Mouse (Mus musculus) mesoderm, embryonic 11.5 days (tissue): Measurements from ENCODE around the gene Klk1.
A peak's percentile ranks its signal among the peaks of the same experiment; 100 is the strongest.
"Not testable (repeated sequence)": the region's sequence is repeated elsewhere in the genome, so short reads cannot be mapped to it uniquely, and the experiment has no call there.

Experiments
- DNase-seq: peaks from one replicate; pipeline ENCODE4 v3.0.0-alpha.2; 2012; ENCODE audit warnings: low read depth, low spot score

The Klk1 gene

GRCm38 (mm10) chr7:44225076-44225475 is at the start of gene Klk1:
Gene Klk1, plus strand, starts transcription at chr7:44225360.
- DNase-seq: no peak

DNA sequence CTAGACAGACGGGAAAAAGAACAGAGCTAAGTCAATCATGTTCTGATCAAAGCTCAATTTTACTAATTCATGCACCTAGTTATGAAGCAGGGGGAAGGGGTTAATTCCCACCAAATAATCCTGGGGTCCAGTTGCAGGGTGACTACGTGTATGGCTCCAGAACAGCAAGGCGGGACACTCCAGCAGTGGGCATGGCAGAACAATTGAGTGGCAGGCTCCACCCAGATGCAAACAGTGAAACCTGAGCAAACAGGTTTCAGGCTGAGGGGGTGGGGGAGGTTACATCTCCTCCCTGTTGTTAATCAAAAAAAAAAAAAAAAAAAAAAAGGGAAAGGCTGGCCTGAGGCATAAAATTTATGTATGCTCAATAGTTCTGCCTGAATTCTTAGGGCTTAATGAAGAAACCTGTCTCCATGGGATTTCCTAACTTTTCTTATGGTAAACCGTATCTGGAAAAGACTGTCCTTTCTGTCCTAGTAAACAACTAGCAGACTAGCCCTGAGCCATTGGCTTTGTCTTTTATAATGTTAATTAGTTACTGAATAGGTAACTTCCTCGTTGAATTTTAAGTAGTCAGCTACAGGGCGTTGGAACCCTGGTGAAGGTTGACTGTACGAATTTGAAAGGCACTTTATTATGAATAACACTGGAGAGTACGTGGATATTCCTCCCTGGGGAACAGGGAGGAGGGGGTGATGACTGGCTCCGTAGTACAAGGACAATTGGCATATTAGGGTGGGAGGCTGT is 45.7 kb upstream of the Klk1 start:
- no peak for DNase-seq

GRCm38 (mm10) chr7:44186516-44186915 is 38.6 kb upstream of the Klk1 start:
- not testable (repeated sequence) for DNase-seq

DNA sequence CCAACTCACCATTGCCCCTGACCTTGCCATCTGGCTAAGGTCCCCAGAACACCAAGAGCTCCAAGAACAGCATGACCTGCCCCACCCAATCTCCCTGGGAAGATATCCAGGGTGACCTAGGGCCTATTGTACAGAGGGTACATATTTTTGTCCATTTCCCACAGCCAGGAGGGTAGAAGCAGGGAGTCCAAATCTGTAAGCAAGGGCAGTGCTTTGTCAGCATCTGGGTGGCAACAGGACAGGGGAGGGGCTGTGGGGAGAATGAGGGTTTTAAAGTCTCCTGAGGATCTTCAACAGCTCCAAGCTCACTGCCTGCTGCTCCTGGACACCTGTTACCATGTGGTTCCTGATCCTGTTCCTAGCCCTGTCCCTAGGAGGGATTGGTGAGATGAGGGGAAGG is 37.2 kb upstream of the Klk1 start, which contains the start of gene Klk1b24:
Gene Klk1b24, plus strand, starts transcription at position 301 of the 400 bp plus-strand sequence.
- not testable (repeated sequence) for DNase-seq

GRCm38 (mm10) chr7:44193466-44193865 is 31.7 kb upstream of the Klk1 start:
- not testable (repeated sequence) for DNase-seq

GRCm38 (mm10) chr7:44197891-44198290 is 27.3 kb upstream of the Klk1 start, which contains the start of gene Klk1b3:
Gene Klk1b3, plus strand, starts transcription at chr7:44198191.
- DNase-seq: no peak

DNA sequence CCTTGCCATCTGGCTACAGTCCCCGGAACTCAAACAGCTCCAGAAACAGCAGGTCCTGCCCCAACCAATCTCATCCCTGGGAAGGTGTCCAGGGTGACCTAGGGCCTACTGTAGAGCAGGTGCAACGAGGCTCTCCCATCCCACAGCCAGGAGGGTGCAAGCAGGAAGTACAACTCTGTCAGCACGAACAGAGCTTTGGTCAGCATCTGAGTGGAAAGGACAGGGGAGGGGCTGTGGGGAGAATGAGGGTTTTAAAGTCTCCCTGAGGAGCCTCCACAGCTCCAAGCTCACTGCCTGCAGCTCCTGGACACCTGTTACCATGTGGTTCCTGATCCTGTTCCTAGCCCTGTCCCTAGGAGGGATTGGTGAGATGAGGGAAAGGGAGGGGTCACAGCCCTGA is 18.0 kb upstream of the Klk1 start, which contains the start of gene Klk1b4:
Gene Klk1b4, plus strand, starts transcription at position 301 of the 400 bp plus-strand sequence.
- DNase-seq: not testable (repeated sequence)

DNA sequence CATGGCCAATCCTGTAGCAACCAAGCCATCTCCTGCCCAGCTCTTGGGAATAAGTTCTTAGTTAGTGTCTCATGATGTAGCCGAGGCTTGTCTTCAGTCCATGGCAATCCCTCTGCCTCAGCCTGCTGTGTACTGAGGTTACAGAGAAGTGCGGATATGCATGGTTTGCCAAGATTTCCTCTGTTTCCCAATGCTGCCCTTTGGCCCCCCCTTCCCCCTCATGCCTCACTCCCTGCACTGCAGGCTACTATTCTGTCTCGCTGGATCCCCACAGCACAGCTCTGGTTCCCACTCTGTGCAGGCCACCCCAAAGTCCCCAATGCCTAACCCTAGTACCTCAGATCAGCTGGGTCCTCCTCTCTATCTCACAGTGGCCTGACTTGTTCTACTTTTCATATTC is 16.9 kb upstream of the Klk1 start:
- DNase-seq: no peak

GRCm38 (mm10) chr7:44215645-44216044 is 9.5 kb upstream of the Klk1 start, which contains the start of gene Klk1b5:
Gene Klk1b5, plus strand, starts transcription at chr7:44215945.
- DNase-seq: no peak

DNA sequence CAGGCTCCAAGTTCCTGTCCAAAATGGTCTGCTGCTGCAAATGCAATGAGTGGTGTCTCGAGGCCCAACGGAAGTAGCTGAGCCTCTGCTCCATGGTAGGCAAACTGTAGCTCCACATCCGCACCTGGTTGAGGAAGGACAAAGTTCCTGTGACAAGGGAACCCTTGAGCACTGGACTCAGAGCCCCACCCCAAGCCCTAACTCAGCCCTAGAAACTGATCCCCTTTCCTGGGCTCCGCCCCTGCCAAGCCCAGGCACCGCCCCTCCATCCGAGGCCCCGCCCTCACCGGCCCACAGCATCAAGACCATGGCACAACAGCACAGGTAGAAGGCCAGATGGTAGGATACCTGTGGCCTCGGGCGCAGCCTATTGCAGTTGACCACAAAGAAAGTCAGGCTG is 3.6 kb upstream of the Klk1 start:
- not testable (repeated sequence) for DNase-seq

DNA sequence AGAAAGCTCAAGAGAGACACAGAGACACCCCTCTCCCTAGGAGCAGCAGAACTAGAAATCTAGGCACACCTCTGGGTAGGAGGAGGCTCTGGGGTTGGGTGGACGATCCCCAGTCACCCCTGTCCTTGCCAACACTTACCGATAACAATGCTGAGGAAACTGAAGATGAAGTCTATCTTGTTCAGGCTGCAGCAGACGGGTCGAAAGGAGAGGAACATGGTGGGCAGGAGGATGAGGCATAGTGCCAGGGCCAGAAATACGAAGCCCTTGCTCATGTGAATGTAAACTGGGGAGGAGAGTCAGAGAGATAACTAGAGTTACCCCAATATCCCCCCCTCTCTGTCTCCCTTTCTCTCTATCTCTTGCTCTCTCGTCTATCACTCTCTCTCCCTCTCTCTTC is 2.8 kb upstream of the Klk1 start:
- DNase-seq: not testable (repeated sequence)

DNA sequence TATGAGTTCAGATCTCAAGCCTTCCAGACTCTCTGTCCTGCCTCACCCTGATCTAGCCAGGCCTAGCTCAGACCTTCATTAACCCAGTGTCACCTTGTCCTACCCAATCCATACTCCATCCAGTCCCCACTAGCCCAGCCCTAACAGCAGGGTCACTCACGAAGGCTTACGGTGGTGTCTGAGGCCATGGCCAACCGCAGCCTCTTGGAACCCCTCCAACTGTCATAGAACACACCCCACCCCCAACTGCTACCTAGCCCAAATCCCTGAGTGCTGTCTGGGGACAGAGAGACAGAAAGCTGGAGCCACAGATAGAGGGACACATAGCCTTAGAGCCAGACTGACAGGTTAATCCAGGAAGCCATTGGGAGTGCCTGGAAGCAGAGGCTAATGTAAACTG is 10.7 kb downstream of the Klk1 start, which contains the start of gene Gm36864:
Gene Gm36864, plus strand, starts transcription at position 269 of the 400 bp plus-strand sequence.
- no peak for DNase-seq

- no peak for DNase-seq
Measured at GRCm38 (mm10) chr7:44239913-44240312, 14.8 kb downstream of the Klk1 start.

- DNase-seq: no peak
Measured at GRCm38 (mm10) chr7:44240712-44241111, 15.6 kb downstream of the Klk1 start.

- DNase-seq: no peak
Measured at GRCm38 (mm10) chr7:44241163-44241562, 16.0 kb downstream of the Klk1 start.

- no peak for DNase-seq
Measured at GRCm38 (mm10) chr7:44244080-44244479, 18.9 kb downstream of the Klk1 start.

- peak; percentile 93 for DNase-seq
Measured at GRCm38 (mm10) chr7:44246055-44246983, 21.2 kb downstream of the Klk1 start, which contains the start of the genes 1700028J19Rik and 2410002F23Rik. Gene 1700028J19Rik, minus strand, starts transcription at chr7:44246695. Gene 2410002F23Rik, plus strand, starts transcription at chr7:44246722.

GRCm38 (mm10) chr7:44246984-44247470 is 21.9 kb downstream of the Klk1 start:
- DNase-seq: peak; percentile 69

GRCm38 (mm10) chr7:44247971-44248370 is 22.8 kb downstream of the Klk1 start:
- no peak for DNase-seq

DNA sequence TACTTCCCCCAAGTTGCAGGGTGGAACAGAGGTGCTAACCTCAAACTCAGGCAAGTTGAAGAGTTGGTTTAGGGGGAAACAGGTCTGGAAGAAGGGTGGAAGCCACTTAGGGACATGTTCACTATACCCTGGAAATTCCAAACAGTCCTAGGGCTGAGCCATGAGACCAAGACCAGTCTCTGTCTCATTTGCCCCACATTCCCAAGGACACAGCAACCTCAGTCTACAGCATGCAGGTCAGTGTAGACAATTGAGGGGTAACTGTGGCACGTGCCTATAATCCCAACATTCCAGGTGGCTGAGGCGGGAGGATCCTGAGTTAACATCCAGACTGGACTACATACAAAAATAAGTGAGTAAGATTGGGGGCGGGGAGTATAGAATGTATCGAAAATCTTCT is 24.1 kb downstream of the Klk1 start:
- DNase-seq: no peak

GRCm38 (mm10) chr7:44250732-44251275 is 25.6 kb downstream of the Klk1 start:
- not testable (repeated sequence) for DNase-seq
